Mouse (Mus musculus) cerebellum, adult (tissue): ENCODE data around the gene Cbx1.
"Not testable (repeated sequence)": the region's sequence is repeated elsewhere in the genome, so short reads cannot be mapped to it uniquely, and the experiment has no call there.

ENCODE experiments used
- ATAC-seq: cut with Nextera tagmentation; 2 replicates; pipeline ENCODE4 v1.9.2; 2017; ENCODE audit warnings: mild to moderate bottlenecking, moderate library complexity, mixed read lengths; ENCODE audit not compliant: insufficient number of reproducible peaks, low FRiP score, low TSS enrichment

The Cbx1 gene

DNA sequence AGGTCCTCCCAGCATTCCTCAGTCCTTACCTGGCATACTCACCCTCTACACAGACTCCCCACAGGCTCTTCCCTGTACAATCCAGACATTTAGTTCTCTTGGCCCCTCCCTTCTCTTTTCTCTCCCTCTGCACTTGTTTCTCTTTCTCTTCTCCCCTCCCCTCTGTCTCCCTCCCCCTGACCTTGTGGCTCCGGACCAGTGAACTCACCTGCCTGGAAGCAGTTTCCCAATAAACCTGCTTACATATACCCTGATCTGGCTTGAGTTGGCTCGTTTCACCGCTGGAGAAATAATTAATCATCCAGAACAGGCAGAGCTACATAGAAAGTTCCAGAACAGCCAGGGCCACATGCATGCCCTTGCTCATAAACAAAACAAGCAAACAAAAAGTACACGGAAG, 42.6 kb downstream of the Cbx1 start:
- no peak for ATAC-seq

DNA sequence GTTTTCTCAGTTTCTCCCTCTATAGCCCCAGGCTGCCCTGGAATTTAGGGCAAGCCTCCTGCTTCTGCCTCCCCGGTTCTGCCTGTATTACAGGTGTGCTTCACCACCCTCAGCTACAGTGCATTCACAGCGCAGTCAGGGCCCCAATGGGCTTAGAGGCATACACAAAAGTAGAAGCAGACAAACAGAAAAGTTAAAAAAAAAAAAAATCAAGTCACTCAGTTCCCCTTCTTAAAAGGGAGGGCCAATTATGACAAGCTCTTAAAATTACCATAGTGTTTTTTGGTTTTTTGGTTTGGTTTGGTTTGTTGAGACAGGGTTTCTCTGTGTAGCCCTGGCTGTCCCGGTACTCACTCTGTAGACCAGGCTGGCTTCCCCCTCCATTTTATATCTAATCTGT, 43.6 kb downstream of the Cbx1 start:
- ATAC-seq, result no peak

DNA sequence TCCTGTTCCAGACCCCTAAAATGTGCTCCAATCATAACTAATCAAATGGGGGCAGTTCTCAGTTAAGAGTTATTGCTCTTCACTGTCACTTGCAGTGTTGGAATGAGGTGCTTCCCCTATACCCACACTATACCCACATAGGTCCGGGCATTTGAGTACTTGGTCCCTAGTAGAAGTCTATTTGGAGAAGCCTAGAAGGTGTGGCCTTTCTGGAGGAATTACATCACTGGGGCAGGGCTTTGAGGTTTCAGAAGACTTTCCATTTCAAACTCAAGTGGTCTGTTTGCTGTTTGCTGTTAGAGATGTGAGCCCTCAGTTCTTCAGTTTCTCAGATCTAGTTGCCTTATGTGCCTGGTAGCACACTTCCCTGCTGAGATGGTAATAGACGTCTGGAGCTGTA, 44.0 kb downstream of the Cbx1 start:
- no peak for ATAC-seq

DNA sequence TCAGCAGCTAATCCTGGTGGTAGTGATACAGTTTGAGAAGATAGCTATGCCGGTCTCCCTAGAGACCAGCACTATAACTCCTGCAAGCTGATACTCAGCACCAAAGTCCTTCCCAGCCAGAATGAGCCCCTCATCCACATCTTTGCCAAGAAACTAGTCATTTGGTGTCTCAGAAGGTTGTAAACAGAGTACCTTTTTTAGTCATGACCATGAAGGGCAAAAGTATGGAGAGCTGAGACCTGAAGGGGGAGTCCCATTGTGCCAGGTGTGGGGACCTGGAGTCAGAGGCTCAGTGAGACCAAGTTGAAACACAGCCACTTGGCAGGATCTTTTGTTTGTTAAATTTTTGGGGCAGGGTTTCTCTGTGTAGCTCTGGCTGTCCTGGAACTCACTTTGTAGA, 45.2 kb downstream of the Cbx1 start:
- ATAC-seq, result no peak

DNA sequence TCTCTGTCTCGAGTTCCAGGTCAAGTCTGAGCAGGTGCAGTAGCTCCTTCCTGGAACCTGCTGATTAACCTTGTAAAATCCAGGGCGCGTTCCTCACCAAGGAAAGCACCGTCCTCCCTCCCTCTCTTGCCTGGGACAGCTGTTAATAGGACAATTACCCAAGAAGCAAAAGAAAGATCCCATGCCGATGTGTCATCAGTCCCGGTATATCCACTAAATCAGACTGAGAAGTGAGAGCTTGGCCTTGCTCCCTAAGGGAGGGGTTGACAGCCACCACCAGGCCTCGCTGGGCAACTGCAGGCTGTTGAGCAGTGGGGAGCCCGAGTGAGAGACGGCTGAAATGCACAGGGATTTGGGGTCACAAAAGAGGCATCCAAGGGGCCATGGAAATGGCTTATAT, 48.4 kb downstream of the Cbx1 start:
- no peak; the same call in 1 of the 2 replicates for ATAC-seq

DNA sequence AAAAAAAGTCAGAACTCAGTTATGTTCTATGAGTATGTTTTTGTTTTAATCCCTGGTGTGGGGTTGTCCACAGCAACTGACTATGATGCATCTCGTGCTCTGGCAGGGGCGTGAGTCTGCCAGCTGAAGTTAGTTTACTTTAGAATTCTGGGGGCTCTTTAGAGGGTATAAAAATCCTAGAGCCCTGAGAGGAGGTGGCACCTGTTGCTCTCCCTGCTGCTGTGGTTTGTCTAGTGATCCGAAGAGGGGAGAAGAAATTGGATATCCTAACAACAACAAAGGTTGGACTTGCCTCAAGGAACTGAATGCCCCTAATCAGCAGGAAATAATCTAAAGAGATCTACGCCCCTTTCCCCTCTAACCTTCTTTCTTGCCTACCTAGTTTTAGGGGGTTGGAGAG, 49.4 kb downstream of the Cbx1 start:
- no peak for ATAC-seq

DNA sequence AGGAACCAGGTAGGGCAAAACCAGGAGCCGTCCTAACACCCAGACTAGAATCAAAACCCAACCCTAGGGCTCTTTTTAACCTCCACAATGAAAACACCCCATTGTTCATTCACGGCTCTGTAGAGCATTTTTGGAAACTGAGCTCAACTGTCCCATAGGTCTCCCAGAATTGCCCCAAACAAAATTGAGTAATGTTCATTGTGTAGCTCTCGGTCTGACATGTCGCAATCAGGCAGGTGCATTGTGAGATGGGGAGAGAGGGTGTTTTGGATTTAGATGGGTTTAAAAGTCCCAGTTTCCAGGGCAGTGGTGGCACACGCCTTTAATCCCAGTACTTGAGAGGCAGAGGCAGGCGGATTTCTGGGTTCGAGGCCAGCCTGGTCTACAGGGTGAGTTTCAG, 50.5 kb downstream of the Cbx1 start:
- no peak for ATAC-seq

DNA sequence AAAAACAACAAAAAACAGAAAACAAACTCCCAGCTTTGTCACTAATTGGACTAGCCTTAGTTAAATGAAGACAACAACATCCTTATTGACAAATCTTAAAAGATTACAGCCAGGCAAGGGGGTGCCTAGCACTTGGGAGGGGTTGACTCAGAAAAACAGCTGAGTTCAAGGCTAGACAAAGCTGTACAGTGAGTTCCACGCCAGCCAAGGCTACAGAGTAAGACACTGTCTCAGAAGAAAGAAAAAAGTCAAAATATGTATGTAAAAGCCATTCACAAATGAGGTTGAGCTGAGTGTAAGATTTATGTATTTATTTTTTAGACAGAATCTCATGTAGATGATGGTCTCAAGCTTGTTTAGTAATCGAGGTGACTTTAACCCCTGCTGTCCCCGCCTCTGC, 51.0 kb downstream of the Cbx1 start:
- no peak for ATAC-seq

DNA sequence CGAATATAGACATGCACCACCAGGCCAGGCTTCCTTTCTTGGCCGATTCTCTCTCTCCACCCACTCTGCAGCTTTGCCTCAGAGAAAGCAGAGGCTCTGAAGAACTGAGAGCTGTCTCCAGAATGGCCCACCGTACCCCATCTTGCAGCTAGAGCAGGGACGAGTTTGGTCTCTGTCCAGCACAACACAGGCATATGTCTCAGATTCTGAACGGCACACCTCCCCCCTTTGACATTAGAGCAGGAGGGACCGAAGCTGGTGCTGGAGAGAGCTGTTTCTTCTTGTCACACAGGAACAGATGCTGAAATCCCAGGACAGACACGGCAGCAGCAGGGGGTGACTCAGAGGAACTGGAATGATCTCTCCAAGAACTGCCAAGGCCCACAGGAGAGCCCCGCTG, 51.4 kb downstream of the Cbx1 start:
- no peak for ATAC-seq

DNA sequence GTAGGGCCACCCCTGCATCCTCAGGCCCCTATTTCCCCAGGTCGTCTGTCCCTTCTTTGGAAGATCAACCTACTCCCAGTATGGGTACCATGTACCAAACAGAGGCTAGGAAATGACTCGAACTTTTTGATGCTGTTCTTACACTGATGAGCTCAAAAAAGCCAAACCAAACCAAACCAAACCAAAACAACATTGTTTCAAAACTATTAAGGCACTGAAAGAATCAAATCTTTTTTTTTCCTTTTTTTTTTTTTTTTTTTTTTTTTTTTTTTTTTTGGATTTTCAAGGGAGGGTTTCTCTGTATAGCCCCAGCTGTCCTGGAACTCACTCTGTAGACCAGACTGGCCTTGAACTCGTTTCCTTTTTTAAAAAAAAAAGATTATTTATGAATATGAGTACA, 54.7 kb downstream of the Cbx1 start:
- ATAC-seq, result no peak

DNA sequence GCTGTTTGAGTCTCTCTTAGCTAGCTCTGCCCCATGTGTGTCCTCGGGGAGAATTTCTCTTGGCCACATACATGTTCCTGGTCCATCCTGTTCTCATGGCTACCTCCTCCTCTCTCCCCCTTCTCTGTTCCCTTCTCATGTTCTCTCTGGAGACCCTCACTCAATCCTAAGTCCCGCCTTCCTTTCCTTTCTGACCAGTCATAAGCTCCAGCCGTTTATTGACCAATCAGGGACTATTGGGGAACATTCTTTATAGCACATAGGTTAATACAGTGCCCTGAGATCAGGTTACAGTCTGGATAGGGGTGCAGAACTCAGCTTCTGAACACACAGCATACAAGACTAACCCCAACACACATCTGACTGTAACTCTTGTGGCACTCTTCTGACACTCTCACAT, 58.3 kb downstream of the Cbx1 start:
- ATAC-seq, result no peak

DNA sequence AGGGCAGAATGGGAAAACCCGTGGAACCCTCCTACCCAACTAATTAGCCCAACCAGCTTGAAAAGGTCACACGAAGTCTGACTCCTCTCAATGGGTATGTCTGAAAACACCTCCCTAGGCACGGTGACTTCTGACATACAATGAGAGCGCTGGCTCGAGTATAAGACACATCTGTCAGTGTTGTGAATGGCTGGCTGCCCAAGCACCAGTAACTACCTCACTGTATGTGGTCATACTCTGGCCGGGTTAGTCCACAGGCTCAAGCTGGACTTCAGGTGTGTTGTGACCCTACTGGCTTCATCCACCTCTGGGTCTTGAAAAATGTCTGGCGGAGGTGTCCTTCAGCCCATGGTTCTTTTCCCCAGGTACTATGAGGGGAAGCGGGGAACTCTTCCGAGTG, 59.8 kb downstream of the Cbx1 start:
- ATAC-seq, result no peak

DNA sequence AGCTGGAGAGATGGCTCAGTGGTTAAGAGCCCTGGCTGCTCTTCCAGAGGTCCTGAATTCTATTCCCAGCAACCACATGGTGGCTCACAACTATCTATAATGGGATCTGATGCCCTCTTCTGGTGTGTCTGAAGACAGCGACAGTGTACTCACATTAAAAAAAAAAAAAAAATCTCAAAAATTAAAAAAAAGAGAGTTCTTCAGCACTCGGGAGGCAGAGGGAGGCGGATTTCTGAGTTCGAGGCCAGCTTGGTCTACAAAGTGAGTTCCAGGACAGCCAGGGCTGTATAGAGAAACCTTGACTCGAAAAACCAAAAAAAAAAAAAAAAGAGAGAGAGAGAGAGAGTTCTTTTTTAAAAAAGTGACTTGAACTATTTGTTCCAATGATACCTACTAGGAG, 60.2 kb downstream of the Cbx1 start:
- not testable (repeated sequence) for ATAC-seq

DNA sequence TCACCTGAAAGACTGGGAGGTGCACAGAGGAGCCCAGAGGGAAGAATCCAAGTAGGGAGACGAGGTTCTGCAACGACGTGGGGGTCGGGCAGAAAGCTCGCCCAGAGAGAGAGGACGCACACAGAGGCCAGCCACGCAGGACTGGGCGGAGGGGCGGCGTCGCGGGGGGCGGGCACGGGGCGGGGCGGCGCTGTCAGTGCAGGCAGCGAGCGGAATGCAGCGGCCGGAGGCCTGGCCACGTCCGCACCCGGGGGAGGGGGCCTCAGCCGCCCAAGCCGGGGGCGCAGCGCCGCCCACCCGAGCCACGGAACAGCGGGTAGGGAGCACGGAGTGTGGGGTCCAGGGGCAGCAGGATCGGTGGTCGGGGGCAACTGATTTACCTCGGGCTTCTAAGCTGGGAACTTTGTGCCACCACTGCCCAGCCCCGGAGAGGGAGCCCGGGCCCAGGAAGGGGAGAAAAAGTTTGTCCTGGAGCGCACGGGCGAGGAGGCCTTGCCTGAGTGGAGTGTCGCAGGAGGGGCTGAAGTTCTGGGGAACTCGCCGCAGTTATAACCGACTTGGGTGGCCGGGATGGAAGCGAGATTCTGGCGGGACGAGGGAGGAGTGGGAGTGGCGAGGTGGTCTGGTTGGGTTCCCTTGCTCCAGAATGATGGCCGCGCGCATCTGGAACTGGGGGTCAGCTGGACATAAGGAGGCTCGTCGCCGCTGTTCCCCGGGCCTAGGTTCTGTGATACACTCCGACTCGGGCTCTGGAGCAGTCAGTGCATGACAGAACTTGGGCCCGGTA, 60.9 kb downstream of the Cbx1 start, which contains the start of gene Copz2:
Gene Copz2, plus strand, starts transcription at position 190 of the 787 bp plus-strand sequence.
- ATAC-seq, result no peak

DNA sequence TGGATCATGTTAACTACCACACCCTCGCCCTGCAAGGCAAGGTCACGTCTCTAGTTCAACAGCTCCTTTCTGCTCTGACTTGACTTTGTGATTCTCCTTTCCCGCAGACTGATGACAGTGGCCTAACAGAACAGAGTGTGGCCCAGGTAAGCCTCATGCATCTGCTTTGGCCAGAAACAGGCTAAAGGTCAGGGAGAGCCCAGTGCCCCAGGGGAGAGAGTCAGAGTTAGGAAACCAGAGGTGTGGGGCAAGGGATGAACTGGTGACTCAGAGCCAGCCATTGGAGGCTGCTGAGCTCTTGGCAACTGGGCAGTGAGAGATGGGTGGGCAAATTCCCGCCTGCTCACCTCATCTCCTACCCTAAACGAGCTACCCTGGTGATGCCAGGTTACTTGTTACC, 68.5 kb downstream of the Cbx1 start:
- ATAC-seq, result no peak
